Mouse (Mus musculus): ENCODE measurements around the gene Trmt61a. TPM values are rescaled to one million over a fixed set of nuclear protein-coding genes. Genes with fewer than 3 reads are reported as not detected.

Gene Trmt61a
- polyA plus RNA-seq, 1 experiment from 2014 or later, result 10.4 TPM

DNA sequence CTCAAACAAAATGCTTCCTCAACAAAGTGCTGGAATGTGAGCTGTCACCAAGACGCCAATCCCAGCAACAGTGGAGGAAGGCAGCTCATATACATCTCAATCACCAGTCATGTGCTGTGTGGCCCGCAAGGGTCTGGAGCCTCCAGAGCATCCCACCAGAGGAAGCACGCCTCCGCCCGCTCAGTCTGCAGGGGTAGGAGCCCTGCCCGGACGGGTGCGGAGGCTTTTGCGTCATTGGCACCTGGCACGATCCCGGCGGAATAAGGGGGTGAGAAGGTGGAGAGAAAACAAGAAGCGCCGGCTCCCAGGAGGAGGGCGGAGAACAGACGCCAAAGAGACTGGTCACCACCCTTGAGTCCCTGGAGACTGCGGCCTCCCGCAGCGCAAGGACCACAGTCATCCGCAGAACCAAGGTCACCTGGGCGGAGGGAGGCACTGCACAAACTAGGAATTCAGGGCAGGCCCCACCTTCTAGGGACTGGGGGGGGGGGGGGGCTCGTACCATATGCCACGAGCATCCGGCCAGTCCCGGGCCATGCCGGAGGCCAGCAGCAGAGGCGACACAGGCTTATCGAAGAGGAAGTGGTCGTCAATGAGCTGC is 7.4 kb upstream of the Trmt61a start:
- Histone ChIP-seq H3K27me3 (ENCODE audit: control insufficient read depth, insufficient read depth, low read length) (peaks cover 19% of the 10 kb centered on the region; the same call in 1 of the 2 replicates), H3K4me2 (ENCODE audit: low read depth, low read length) (peak overlapping the region; percentile 94), H3K9me3 (replicated peaks; ENCODE audit: control insufficient read depth, low read length) (no peaks in the 10 kb centered on the region), H3K4me3 (replicated peaks; ENCODE audit: low read length) (peak overlapping the region; percentile 64), H3K9ac (ENCODE audit: low read length) (peak overlapping the region; percentile 81), H3K36me3 (ENCODE audit: control insufficient read depth, insufficient read depth, low read length) (no peaks in the 10 kb centered on the region), H3K4me1 (ENCODE audit: control insufficient read depth, insufficient read depth, low read length) (peaks cover 33% of the 10 kb centered on the region), H3K27ac (ENCODE audit: low read length) (peak overlapping the region; percentile 62; the same call in 1 of the 2 replicates)
- ATAC-seq (ENCODE audit: insufficient read depth, low FRiP score), result no peak
- 19% methylated on average over 28 of the region's 29 CpGs for whole genome bisulfite sequencing

DNA sequence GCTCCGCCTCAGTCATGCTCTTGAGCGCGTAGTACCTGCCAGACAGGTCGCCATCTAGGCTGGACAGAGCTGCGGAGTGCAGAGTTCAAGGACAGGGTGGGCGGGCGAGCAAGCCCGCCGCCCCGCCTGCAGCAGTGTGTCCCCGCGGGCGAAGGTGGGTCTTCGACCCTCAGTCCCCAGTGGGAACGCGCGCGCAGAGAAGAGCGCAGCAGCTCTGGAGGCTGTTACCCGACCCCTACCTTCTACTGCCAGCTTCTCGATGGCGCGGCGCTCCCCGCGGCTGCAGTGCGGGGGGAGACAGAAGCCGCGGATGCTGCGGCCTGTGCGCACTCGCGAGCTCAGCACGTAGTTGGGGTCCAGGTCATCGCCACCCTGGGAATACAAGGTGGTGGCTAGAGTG is 6.9 kb upstream of the Trmt61a start:
- H3K27me3 ChIP-seq (ENCODE audit: control insufficient read depth, insufficient read depth, low read length), result peaks cover 19% of the 10 kb centered on the region; the same call in 1 of the 2 replicates
- WGBS, result 3% methylated on average over 35 of the region's 35 CpGs
- H3K4me2 ChIP-seq (ENCODE audit: low read depth, low read length), result peak overlapping the region; percentile 94
- H3K9ac ChIP-seq (ENCODE audit: low read length), result peak overlapping the region; percentile 81
- H3K4me3 ChIP-seq (replicated peaks; ENCODE audit: low read length), result peak overlapping the region; percentile 64
- peak overlapping the region; percentile 62; the same call in 1 of the 2 replicates for H3K27ac ChIP-seq (ENCODE audit: low read length)
- H3K9me3 ChIP-seq (replicated peaks; ENCODE audit: control insufficient read depth, low read length), result no peaks in the 10 kb centered on the region
- ATAC-seq (ENCODE audit: insufficient read depth, low FRiP score), result no peak
- peaks cover 33% of the 10 kb centered on the region for H3K4me1 ChIP-seq (ENCODE audit: control insufficient read depth, insufficient read depth, low read length)
- H3K36me3 ChIP-seq (ENCODE audit: control insufficient read depth, insufficient read depth, low read length), result no peaks in the 10 kb centered on the region

DNA sequence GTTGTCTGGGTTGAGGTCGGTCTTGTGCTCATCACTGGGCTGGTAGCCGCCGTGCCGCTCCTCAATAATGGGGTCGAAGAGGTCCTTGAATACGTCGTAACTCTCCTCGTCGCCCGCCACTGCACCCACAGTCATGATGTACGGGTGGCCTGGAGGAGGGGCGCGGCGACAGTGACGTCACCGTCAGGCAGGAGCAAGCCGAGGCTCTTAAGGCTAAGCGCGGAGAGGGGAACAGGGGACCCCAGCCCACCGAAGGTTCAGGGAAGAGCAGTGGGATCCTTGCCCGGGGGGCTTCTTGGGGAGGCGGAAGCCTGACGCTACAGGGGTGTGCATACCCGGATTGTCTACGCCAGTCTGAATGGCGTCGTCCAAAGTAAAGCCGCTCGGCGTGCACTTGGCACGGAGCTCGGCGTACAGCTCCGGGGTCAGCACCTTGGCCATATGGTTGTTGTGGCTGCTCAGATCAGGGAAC is 6.4 kb upstream of the Trmt61a start:
- ATAC-seq (ENCODE audit: insufficient read depth, low FRiP score), result peak; percentile 2; the same call in 1 of the 2 replicates
- H3K36me3 ChIP-seq (ENCODE audit: control insufficient read depth, insufficient read depth, low read length), result no peaks in the 10 kb centered on the region
- peak overlapping the region; percentile 62; the same call in 1 of the 2 replicates for H3K27ac ChIP-seq (ENCODE audit: low read length)
- H3K4me2 ChIP-seq (ENCODE audit: low read depth, low read length), result peak overlapping the region; percentile 94
- H3K27me3 ChIP-seq (ENCODE audit: control insufficient read depth, insufficient read depth, low read length), result peaks cover 19% of the 10 kb centered on the region; the same call in 1 of the 2 replicates
- H3K9ac ChIP-seq (ENCODE audit: low read length), result peak overlapping the region; percentile 81
- no peaks in the 10 kb centered on the region for H3K9me3 ChIP-seq (replicated peaks; ENCODE audit: control insufficient read depth, low read length)
- H3K4me3 ChIP-seq (replicated peaks; ENCODE audit: low read length), result peak overlapping the region; percentile 64
- WGBS, result under 1% methylated on average over 34 of the region's 34 CpGs
- peaks cover 33% of the 10 kb centered on the region for H3K4me1 ChIP-seq (ENCODE audit: control insufficient read depth, insufficient read depth, low read length)

GRCm38 (mm10) chr12:111672176-111672575 is 5.7 kb upstream of the Trmt61a start, which contains the start of gene Ckb:
Ckb (minus strand) TSS chr12:111672338.
- H3K9me3 ChIP-seq (replicated peaks; ENCODE audit: control insufficient read depth, low read length), result no peaks in the 10 kb centered on the region
- peak within 1 kb of the TSS; percentile 94 for H3K4me2 ChIP-seq (ENCODE audit: low read depth, low read length)
- no peaks in the 10 kb centered on the region for H3K36me3 ChIP-seq (ENCODE audit: control insufficient read depth, insufficient read depth, low read length)
- under 1% methylated on average over 31 of the region's 31 CpGs for WGBS
- peak; percentile 67 for ATAC-seq (ENCODE audit: insufficient read depth, low FRiP score)
- H3K27me3 ChIP-seq (ENCODE audit: control insufficient read depth, insufficient read depth, low read length), result peaks cover 19% of the 10 kb centered on the region; the same call in 1 of the 2 replicates
- peak within 1 kb of the TSS; percentile 62 for H3K27ac ChIP-seq (ENCODE audit: low read length)
- peaks cover 34% of the 10 kb centered on the region for H3K4me1 ChIP-seq (ENCODE audit: control insufficient read depth, insufficient read depth, low read length)
- peak within 1 kb of the TSS; percentile 64 for H3K4me3 ChIP-seq (replicated peaks; ENCODE audit: low read length)
- peak within 1 kb of the TSS; percentile 81 for H3K9ac ChIP-seq (ENCODE audit: low read length)

DNA sequence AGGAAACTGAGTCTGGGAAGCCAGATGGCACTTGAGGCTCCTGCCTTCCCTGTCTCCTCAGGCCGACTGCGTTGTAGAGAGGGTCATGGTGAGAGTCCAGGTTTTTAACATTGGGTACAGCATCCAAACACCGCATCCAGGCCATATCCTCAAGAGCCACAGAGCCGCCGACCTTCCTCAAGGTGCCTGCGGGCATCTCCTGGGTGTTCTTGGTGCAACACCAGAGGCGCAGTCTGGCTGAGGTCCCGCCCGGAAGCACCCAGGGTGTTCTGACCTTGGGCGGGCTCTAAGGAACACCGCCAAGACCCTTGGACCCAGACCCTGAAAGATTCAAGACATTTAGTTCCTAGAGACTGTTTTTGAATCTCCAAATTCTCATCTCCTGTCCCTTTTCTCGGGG is 5.3 kb upstream of the Trmt61a start:
- WGBS, result 14% methylated on average over 12 of the region's 12 CpGs

DNA sequence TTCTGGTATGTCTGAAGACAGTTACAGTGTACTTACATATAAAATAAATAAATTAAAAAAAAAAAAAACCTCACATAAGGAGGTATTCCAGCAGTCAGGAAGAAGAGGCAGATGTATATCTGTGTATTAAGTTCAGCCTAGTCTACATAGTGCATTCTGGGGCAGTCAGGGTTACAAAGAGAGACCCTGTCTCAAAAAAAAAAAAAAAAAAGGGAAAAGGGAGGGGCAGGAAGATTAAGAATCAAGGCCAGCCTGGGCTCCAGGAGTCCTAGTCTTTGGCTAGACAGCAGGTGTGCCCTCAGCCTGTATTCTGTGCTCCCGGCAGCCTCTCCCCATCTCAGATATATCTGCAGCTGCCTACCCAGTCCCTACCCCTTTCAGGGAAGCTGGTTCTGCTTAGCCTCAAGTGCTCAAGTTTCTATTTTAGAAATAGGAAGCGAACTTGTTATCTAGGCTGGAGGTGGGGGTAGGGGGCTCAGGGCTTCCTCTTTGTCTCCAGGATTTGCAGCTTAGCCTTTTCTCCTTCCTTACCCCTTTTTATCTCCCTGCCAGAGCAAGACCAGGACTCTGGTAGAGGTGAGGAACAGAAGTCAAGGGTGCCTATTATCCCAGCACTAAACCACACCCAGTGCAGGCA is 2.9 kb upstream of the Trmt61a start:
- H3K9ac ChIP-seq (ENCODE audit: low read length), result no peak overlapping the region
- no peak overlapping the region for H3K4me3 ChIP-seq (replicated peaks; ENCODE audit: low read length)
- WGBS, result 62% methylated on average over 2 of the region's 2 CpGs
- H3K4me1 ChIP-seq (ENCODE audit: control insufficient read depth, insufficient read depth, low read length), result peaks cover 35% of the 10 kb centered on the region
- no peak for ATAC-seq (ENCODE audit: insufficient read depth, low FRiP score)
- no peak overlapping the region for H3K27ac ChIP-seq (ENCODE audit: low read length)
- H3K27me3 ChIP-seq (ENCODE audit: control insufficient read depth, insufficient read depth, low read length), result peaks cover 19% of the 10 kb centered on the region; the same call in 1 of the 2 replicates
- no peaks in the 10 kb centered on the region for H3K36me3 ChIP-seq (ENCODE audit: control insufficient read depth, insufficient read depth, low read length)
- H3K9me3 ChIP-seq (replicated peaks; ENCODE audit: control insufficient read depth, low read length), result no peaks in the 10 kb centered on the region
- no peak overlapping the region for H3K4me2 ChIP-seq (ENCODE audit: low read depth, low read length)

More for the DNA sequence above, 5.3 kb upstream of the Trmt61a start:
- Histone ChIP-seq H3K4me3 (replicated peaks; ENCODE audit: low read length) (peak overlapping the region; percentile 64), H3K27me3 (ENCODE audit: control insufficient read depth, insufficient read depth, low read length) (peaks cover 19% of the 10 kb centered on the region; the same call in 1 of the 2 replicates), H3K36me3 (ENCODE audit: control insufficient read depth, insufficient read depth, low read length) (no peaks in the 10 kb centered on the region), H3K9ac (ENCODE audit: low read length) (peak overlapping the region; percentile 81), H3K9me3 (replicated peaks; ENCODE audit: control insufficient read depth, low read length) (no peaks in the 10 kb centered on the region), H3K4me1 (ENCODE audit: control insufficient read depth, insufficient read depth, low read length) (peaks cover 38% of the 10 kb centered on the region), H3K27ac (ENCODE audit: low read length) (no peak overlapping the region), H3K4me2 (ENCODE audit: low read depth, low read length) (peak overlapping the region; percentile 94)
- ATAC-seq (ENCODE audit: insufficient read depth, low FRiP score), result no peak

DNA sequence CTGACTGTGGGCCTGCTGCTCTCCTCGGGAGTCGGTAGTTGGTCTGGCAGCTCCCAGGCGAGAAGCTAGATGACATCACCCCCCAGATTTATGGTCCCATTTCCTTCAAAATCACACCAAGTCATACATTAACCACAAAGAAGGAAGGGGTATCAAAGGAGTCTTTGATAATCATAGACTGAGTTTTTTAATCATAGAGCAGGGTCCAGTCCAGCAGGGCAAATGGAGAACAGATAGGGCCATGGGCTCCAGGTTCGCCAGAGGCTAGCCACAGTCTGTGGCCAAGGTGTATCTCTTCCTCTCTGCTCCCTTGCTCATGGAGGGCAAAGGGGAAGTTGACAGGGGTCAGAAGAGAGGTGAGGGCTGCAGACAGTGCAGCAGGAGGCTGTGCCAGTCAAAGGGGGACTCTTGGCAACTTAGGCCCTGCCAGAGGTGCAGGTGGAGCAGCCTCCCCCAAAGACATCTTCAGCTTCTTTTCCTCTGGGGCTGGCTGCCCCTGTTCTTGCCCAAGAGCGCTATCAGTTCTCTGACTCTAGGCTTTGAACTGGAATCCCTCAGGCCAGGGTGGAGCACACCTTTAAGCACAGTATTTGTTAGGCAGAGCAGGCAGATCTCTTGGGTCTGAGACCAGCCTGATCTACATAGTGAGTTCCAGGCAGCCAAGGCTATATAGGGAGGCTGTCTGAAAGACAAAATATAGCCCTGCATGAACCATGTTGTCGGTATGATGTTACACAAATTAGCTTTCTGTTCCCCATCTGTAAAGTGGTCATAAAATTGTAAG is 1.9 kb upstream of the Trmt61a start:
- Histone ChIP-seq H3K36me3 (ENCODE audit: control insufficient read depth, insufficient read depth, low read length) (no peaks in the 10 kb centered on the region), H3K4me3 (replicated peaks; ENCODE audit: low read length) (no peak overlapping the region), H3K27ac (ENCODE audit: low read length) (0 out of 2 replicates have a peak overlapping the region, but pooled peaks have one; percentile 10), H3K9ac (ENCODE audit: low read length) (no peak overlapping the region), H3K9me3 (replicated peaks; ENCODE audit: control insufficient read depth, low read length) (no peaks in the 10 kb centered on the region), H3K27me3 (ENCODE audit: control insufficient read depth, insufficient read depth, low read length) (peaks cover 16% of the 10 kb centered on the region; the same call in 1 of the 2 replicates), H3K4me1 (ENCODE audit: control insufficient read depth, insufficient read depth, low read length) (peaks cover 30% of the 10 kb centered on the region), H3K4me2 (ENCODE audit: low read depth, low read length) (no peak overlapping the region)
- WGBS, result 67% methylated on average over 6 of the region's 6 CpGs
- ATAC-seq (ENCODE audit: insufficient read depth, low FRiP score), result no peak

DNA sequence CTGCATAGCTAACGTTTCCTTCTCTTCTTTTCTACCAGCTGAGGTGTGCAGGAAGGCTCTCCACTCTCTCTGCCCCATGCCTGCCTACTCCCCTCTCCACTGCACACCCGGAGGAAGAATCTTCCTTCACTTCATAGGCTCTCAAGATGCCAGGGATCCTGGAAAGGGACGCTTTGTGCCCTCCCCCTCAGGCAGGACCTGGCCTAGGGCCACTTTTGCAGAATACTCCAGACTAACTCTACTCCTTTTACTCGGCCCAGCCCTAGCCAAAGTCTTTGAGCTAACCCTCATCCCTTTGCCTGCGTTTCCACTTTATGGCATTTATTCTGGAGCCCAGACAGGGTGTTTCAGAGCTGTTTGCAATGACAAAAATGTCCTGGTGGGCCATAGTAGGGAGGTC is 484 bp upstream of the Trmt61a start:
- peak overlapping the region; percentile 84 for H3K4me2 ChIP-seq (ENCODE audit: low read depth, low read length)
- H3K27me3 ChIP-seq (ENCODE audit: control insufficient read depth, insufficient read depth, low read length), result peaks cover 7% of the 10 kb centered on the region; the same call in 1 of the 2 replicates
- no peaks in the 10 kb centered on the region for H3K36me3 ChIP-seq (ENCODE audit: control insufficient read depth, insufficient read depth, low read length)
- no peaks in the 10 kb centered on the region for H3K9me3 ChIP-seq (replicated peaks; ENCODE audit: control insufficient read depth, low read length)
- peak overlapping the region; percentile 99 for H3K27ac ChIP-seq (ENCODE audit: low read length)
- peak; percentile 6 for ATAC-seq (ENCODE audit: insufficient read depth, low FRiP score)
- 18% methylated on average over 5 of the region's 5 CpGs for WGBS
- H3K9ac ChIP-seq (ENCODE audit: low read length), result peak overlapping the region; percentile 88
- H3K4me3 ChIP-seq (replicated peaks; ENCODE audit: low read length), result peak overlapping the region; percentile 68
- peaks cover 30% of the 10 kb centered on the region for H3K4me1 ChIP-seq (ENCODE audit: control insufficient read depth, insufficient read depth, low read length)

Measured in stomach, embryonic 16.5 days (tissue).